Mouse (Mus musculus) bone marrow macrophage, adult 2 months (primary cell): ENCODE measurements around the gene Dock2. TPM values are rescaled to one million over a fixed set of nuclear protein-coding genes. Genes with fewer than 3 reads are reported as not detected.

Source experiments
- H3K27ac ChIP-seq: 2 replicates; pipeline ENCODE4 v1.5.1; 2012; ENCODE audit warnings: low read depth, low read length; ENCODE audit not compliant: insufficient read depth
- H3K4me1 ChIP-seq: 2 replicates; pipeline ENCODE4 v1.6.1; 2012; ENCODE audit warnings: low read length; ENCODE audit not compliant: control insufficient read depth, insufficient read depth
- H3K4me3 ChIP-seq: 2 replicates; pipeline ENCODE4 v1.5.1; 2012; ENCODE audit warnings: mild to moderate bottlenecking, low read length, moderate library complexity; ENCODE audit not compliant: insufficient read depth
- CTCF ChIP-seq: IDR thresholded peaks from 2 replicates; pipeline ENCODE4 v1.5.1; 2012; ENCODE audit warnings: low read depth, mild to moderate bottlenecking, low read length, moderate library complexity
- POLR2A ChIP-seq: IDR thresholded peaks from 2 replicates; pipeline ENCODE4 v1.6.1; 2012; ENCODE audit warnings: mild to moderate bottlenecking, low read depth, low read length, borderline replicate concordance
- polyA plus RNA-seq: library from polyadenylated mRNA; stranded (reverse); fragments of >200 nt; gene quantifications from 2 replicates; pipeline ENCODE4 v1.2.4, GENCODE M21; 2012; ENCODE audit not compliant: missing spikeins, insufficient read depth, insufficient read length

The Dock2 gene
- polyA plus RNA-seq, 1 experiment: 104 TPM

- TF ChIP-seq POLR2A: no peak
- TF ChIP-seq CTCF: no peak
- Histone ChIP-seq H3K4me3 (no peak overlapping the region), H3K27ac (no peak overlapping the region), H3K4me1 (no peaks in the 10 kb centered on the region)
These were observed 101.9 kb downstream of the Dock2 start for GRCm38 (mm10) chr11:34681790-34682189.

DNA sequence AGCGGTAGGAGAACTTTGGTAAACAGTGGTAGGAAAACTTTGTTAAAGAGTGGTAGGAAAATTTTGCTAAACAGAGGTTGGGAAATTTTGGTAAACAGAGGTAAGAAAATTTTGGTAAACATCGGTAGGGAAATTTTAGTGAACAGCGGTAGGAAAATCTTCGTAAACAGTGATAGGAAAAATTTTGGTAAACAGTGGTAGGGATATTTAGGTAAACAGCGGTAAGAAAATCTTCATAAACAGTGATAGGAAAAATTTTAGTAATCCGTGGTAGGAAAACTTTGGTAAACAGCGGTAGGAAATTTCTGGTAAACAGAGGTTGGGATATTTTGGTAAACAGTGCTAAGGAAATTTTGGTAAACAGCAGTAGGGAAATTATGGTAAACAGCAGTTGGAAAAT is 239.1 kb downstream of the Dock2 start:
- Histone ChIP-seq H3K4me1 (no peaks in the 10 kb centered on the region), H3K4me3 (no peak overlapping the region), H3K27ac (no peak overlapping the region)
- TF ChIP-seq POLR2A: no peak
- no peak for TF ChIP-seq CTCF

GRCm38 (mm10) chr11:34532131-34532530 is 251.6 kb downstream of the Dock2 start:
- TF ChIP-seq CTCF (no peak), POLR2A (no peak)
- H3K27ac ChIP-seq: no peak overlapping the region
- H3K4me1 ChIP-seq: 0 out of 2 replicates have a peak, but pooled peaks cover 7% of the 10 kb centered on the region
- no peak overlapping the region for H3K4me3 ChIP-seq

GRCm38 (mm10) chr11:34530971-34531370 is 252.7 kb downstream of the Dock2 start:
- TF ChIP-seq POLR2A (no peak), CTCF (no peak)

GRCm38 (mm10) chr11:34528006-34528405 is 255.7 kb downstream of the Dock2 start:
- peaks cover 2% of the 10 kb centered on the region; the same call in 1 of the 2 replicates for H3K4me1 ChIP-seq

More at GRCm38 (mm10) chr11:34530971-34531370, 252.7 kb downstream of the Dock2 start:
- Histone ChIP-seq H3K27ac (no peak overlapping the region), H3K4me3 (no peak overlapping the region), H3K4me1 (peaks cover 7% of the 10 kb centered on the region; the same call in 1 of the 2 replicates)

GRCm38 (mm10) chr11:34527238-34527637 is 256.5 kb downstream of the Dock2 start:
- TF ChIP-seq CTCF (no peak), POLR2A (no peak)
- no peak overlapping the region for H3K27ac ChIP-seq
- no peak overlapping the region for H3K4me3 ChIP-seq
- peaks cover 2% of the 10 kb centered on the region; the same call in 1 of the 2 replicates for H3K4me1 ChIP-seq

More at GRCm38 (mm10) chr11:34528006-34528405, 255.7 kb downstream of the Dock2 start:
- H3K27ac ChIP-seq: no peak overlapping the region
- H3K4me3 ChIP-seq: no peak overlapping the region
- no peak for TF ChIP-seq CTCF

- H3K27ac ChIP-seq: no peak overlapping the region
- no peak for TF ChIP-seq POLR2A
- TF ChIP-seq CTCF: no peak
- H3K4me3 ChIP-seq: no peak overlapping the region
- peaks cover 2% of the 10 kb centered on the region; the same call in 1 of the 2 replicates for H3K4me1 ChIP-seq
These were observed 258.4 kb downstream of the Dock2 start for GRCm38 (mm10) chr11:34525096-34525891.

DNA sequence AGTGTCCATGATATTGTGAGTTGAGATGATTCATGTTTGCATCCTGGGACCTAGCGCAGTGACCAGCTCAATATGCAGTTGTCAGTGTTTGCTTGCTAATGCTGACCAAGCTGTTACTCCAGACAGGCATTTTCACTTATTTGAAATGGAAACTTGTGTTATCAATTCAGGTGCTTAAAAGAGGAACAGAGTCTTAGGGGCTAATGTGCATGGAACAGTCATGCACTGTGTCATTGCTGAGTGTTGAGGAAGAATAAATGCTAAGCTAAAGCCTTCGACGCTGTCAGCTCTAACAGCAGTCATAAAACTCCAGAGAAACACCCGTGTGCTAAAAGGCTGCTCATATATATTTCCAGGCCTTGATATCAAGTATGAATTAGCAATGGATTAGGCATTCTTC is 259.1 kb downstream of the Dock2 start:
- Histone ChIP-seq H3K4me3 (no peak overlapping the region), H3K4me1 (peaks cover 2% of the 10 kb centered on the region; the same call in 1 of the 2 replicates), H3K27ac (no peak overlapping the region)
- TF ChIP-seq POLR2A: no peak
- TF ChIP-seq CTCF: no peak

DNA sequence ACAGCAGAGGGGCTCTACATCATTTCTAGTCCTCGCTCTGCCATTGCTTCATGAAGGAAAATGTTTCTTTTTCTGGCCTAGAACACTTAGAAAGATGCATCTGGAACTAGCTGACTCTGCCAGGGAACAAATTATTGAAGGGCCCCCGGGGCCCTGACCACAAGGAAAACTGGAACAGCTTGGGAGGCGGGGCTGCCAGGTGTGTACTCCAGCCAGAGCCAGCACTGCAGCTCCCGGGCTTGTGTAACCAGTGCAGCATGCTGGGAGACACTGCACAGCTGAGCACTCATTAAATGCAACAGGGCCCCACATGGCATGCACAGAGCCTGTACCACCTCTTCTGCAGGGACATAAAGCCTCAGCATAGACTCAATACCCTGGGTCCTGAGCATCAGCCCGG is 265.1 kb downstream of the Dock2 start:
- no peak overlapping the region for H3K27ac ChIP-seq
- H3K4me3 ChIP-seq: no peak overlapping the region
- no peaks in the 10 kb centered on the region for H3K4me1 ChIP-seq
- TF ChIP-seq POLR2A (no peak), CTCF (no peak)

DNA sequence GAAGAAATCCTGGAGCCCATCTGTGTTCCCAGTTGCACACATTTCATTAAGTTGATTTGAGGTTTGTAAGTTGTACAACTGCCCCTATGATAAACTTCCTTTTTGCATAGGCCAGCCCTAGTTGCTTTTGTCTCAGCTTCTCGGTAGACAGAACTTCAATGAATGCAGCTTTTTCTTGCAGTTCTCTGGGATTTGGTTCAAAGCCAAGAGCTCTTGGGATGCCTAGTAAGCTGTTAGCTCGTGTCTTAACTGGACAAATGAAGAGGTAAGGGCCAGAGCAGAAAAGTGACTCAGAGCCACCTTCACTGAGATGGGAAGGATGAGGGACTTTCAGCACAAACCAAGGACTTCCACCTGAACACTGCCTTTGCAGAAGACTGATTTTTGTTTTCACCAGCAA is 266.7 kb downstream of the Dock2 start:
- Histone ChIP-seq H3K4me1 (no peaks in the 10 kb centered on the region), H3K4me3 (no peak overlapping the region), H3K27ac (no peak overlapping the region)
- TF ChIP-seq POLR2A: no peak

- TF ChIP-seq POLR2A (no peak), CTCF (no peak)
- H3K27ac ChIP-seq: no peak overlapping the region
- no peak overlapping the region for H3K4me3 ChIP-seq
- no peaks in the 10 kb centered on the region for H3K4me1 ChIP-seq
These were observed 268.4 kb downstream of the Dock2 start for GRCm38 (mm10) chr11:34515301-34515700.
